Mouse (Mus musculus): ENCODE measurements at regions not wholly inside any gene's neighbourhood (a gene's known extent, or its start where the extent isn't known, plus 50 kb on each side); places are given as distances from the start of the nearest gene placed in this dataset.
A peak's percentile ranks its signal among the peaks of the same experiment; 100 is the strongest.

GRCm38 (mm10) chr16:30775740-30776700, 176.5 kb downstream of the Fam43a start:
- no peak for DNase-seq

DNA sequence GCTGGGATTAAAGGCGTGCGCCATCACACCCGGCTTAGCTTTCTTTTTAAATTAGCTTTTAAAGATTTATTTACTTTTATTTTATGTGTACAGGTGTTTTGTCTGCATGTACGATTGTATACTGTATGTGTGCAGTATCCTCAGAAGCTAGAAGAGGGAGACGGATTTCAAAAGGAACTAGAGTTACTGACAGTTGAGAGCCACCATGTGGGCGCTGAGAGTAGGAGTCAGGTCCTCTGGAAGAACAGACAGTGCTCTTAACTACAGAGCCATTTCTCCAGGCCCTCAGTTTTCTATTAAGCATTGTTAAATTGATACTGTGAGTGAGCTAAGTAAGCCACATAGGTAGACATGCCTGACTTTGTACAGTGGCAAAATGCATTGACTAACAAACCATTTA, 177.9 kb downstream of the Fam43a start:
- DNase-seq: no peak

- DNase-seq: no peak
These were observed 178.6 kb downstream of the Fam43a start for GRCm38 (mm10) chr16:30778078-30778477.

DNA sequence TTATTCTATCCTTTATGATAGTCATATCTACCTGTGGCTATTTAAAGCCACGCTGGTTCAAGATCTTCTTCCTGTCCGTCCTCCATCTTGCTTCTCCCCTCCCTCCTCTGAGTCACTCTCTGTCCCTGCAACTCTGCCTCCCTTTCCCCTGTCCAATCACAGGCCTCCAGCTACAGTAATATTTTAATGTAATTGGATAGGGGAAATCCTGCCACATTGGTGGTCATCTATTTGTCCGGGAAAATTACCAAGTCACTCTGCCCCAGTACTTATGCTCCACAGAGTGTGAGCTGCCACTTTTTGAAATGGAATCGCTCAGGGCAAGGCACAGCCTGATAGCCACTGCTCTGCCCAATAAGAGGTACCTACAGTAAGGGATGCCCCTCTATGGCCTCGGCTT, 179.4 kb downstream of the Fam43a start:
- no peak for DNase-seq

- DNase-seq: no peak
These were observed 184.7 kb downstream of the Fam43a start for GRCm38 (mm10) chr16:30784261-30784660.

GRCm38 (mm10) chr16:30784949-30785348, 185.4 kb downstream of the Fam43a start:
- DNase-seq: no peak

GRCm38 (mm10) chr16:30786060-30786459, 186.5 kb downstream of the Fam43a start:
- DNase-seq: no peak

- no peak for DNase-seq
These were observed 187.8 kb downstream of the Fam43a start for GRCm38 (mm10) chr16:30787351-30787750.

GRCm38 (mm10) chr16:30788321-30788781, 188.8 kb downstream of the Fam43a start:
- no peak for DNase-seq

DNA sequence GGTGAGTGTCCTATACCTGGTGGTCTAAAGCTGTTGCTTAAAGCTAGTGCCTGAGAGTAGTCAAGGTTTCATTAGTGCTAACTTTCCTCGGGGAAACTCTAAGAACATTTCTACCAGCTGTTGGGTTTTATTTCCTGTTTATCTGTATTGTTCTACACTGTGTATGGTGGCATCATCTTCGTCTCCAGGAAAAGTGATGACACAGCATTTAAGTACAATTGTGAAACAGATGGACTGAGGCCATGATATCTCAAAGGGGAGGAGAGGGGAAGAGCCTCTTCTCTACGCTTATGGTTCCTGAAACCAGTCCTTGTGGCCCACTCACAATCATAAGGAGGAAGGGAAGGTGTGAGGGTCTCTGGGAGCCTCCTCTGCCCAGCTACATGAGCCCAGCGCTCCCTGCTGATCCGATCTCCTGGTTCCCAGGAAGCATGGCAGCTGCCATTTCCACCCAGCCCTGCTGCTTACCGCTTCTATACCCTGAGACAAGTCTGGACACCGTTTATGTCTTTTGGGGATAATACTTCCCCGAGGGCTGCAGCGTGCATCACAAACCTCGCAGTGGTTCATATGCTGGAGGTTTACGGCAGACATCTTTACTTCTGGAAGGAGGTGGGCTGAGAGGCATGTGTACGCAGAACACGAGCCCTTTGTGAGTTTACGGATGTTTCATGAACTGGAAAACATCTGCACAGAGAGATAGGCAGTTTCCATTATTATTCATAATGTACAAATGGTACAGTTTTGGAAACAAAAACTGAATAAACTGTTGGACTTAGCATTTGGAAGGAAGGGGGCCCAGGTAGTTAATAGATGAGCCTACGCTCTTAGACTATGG, 189.6 kb downstream of the Fam43a start:
- DNase-seq: no peak

DNA sequence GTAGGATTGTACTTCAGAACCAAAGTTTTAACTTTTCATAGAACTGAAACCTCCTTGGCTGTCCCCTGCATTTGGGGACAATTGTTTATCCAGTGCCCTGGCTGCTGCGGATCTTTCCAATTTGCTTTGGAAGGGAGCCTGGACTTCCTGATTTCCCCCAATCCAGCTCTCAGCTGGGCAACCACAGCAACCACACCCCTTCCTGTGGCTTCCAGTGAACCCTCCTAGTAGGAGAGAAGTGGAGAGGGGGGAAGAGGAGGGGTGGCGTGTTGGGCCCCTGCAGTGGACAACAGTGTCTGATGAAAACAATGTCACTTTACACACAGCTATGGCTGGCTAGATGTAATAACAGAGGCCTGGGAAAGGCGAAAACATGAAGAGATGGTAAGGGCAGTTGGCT, 190.5 kb downstream of the Fam43a start:
- peak; percentile 52 for DNase-seq

DNA sequence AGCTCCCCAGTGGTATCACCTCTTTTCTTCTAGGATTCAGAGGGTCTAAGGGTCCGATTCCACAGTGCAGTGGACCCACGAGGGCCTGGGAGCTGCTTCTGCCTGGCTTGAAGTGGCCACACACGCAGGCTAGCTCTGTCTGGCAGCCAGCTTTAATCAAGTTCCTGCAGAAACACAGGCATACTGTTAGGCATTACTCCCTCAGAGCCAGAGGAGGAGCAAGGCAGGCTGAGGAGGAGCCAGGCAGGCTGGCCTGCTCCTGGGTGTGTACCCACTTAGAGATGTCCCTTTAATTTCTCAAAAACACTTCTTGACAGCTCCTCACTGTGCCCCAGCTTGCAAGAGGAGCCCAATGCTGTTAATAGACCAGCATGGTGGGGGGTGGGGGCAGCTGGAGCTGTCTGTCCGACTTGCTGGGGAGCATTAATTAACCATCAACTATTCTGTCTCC, 191.1 kb downstream of the Fam43a start:
- DNase-seq: no peak

DNA sequence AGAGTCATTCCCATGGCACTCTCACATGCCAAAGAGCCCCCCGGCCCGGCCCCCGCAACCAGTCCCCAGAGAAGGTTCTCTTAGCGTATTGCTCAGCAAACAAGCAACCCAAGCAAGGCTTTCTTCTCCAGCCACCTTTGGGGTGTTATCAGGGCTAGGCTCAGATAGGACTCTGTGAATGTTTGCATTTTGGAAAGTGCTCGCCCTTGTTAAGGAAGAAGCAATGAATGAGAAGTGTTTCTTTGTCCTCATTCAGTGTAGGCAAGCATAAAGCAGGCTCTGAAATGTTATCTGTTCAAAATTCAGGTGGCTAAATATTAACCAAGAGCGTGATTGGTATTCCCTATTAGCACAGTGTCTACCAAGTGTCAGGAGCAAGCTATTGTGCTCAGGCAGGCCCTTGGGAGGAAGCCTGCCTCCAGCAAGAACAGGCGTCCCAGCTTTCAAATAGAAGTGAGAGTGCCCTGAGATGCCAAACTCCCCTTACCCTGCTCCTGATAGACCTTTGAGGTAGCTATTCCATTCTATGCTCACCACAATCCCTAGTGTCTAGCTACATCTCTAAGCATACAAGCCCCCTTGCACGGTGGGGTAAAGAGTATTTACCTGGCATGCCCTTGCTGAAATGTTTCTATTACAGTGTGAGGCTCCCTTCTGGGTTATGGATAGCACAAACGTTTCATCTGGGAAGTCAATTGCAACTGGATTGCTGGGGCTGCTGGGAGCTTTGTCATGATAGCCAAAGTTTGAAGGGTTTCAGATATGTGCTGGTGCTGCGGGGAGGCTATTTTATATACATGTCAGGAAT, 191.7 kb downstream of the Fam43a start:
- no peak for DNase-seq

DNA sequence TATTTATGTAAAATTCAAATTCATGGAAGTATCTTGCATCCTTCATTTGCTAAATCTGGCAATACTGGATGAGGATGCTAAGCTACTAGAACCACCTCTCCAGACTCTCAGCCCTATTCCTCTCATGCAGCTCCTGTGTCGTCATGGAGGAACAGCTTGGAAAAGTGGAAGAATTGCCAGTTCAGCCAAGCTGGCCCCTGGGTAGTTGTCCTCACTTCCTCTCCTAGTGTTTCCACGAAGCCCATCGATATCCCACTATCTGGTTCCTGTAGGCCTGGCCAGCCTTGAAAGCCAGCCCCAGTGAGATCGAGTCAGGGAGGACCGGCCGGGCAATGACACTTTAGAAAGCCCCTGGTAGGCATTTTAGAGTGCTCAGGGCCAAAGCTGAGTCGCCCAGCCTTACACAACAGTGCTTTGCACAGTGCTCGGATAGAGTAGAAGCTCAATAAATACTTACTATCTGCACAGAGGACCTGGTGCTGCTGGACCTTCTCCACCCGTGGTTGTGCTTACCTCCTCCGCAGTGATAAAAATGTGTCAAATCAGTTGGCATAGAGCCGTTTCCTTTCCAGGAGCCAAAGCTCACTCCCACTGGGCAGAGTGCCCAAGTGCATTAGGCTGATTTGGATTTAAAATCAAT, 193.3 kb downstream of the Fam43a start:
- DNase-seq: peak; percentile 46

GRCm38 (mm10) chr16:30793378-30793753, 193.8 kb downstream of the Fam43a start:
- DNase-seq: no peak

- DNase-seq: no peak
These were observed 194.3 kb downstream of the Fam43a start for GRCm38 (mm10) chr16:30793856-30794255.

DNA sequence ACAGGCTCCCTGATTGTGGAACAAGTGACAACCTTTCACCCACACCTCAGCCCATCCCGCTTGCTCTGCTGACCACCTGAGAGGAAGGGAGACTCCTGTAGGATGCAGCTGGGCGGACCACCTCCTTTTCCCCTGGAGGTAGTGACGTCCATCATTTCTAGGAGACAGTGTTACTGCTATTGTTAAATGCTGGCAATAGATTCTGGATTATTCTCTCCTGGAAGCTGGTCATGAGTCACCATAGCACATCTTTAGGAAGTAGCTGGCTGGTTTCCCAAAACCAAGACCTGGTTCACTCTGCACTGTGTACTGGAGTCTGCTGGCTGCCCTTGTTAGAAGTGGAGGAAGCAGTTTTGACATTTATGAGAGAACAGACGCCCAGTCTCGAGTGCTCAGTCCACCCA, 196.0 kb downstream of the Fam43a start:
- no peak for DNase-seq

GRCm38 (mm10) chr16:30796103-30796502, 196.6 kb downstream of the Fam43a start:
- no peak for DNase-seq

- no peak for DNase-seq
These were observed 197.5 kb downstream of the Fam43a start for GRCm38 (mm10) chr16:30797006-30797405.

GRCm38 (mm10) chr16:30797973-30798471, 198.5 kb downstream of the Fam43a start:
- no peak for DNase-seq

DNA sequence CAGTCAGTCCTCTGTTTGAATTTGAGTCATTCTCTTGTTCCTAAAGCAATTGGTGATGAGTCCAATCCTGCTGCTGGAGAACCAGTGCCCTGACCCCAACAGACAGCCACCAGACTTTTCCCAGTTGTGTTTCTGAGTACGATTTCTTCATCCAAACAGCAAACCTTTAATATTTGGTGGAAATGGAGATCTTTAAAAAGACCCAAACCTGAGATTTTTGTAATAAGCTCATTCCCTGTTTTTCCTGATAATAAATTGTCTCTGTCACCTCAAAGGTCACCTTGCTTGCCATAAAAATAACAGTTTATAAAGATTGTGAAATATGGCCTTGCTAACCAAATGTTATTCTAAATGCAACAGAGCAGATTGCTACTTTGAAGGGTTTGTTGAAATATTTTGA, 199.0 kb downstream of the Fam43a start:
- no peak for DNase-seq

Measured in adrenal gland, postnatal 10 days (tissue).